ENCODE assay signal across 10 mouse cellular contexts in genomic region chr8:85408053-85408505, GRCm38 (mm10). TPM values are rescaled to one million over a fixed set of nuclear protein-coding genes. Genes with fewer than 3 reads are reported as not detected.
DNase-seq lines count a peak whose midpoint lies in the region; ATAC-seq and TF ChIP-seq lines count a peak whose summit lies in the region.
"Had no signal": no experiment of that assay in that cellular context is flagged by ENCODE, and none has a peak within 500 bp of the region (broad histone marks: within the 10 kb centered on the region; RNA-seq: fewer than 3 reads in every experiment).

No protein-coding gene starts in this region.

- intact Hi-C loops in left cerebral cortex, postnatal 4 days (cut with DNase I): no loop called here

- no peaks in the 10 kb centered on the region for H3K9me3 ChIP-seq in hindbrain, postnatal 0 days (ENCODE audit: low read length)
- H3K9me3 ChIP-seq: liver, embryonic 15.5 days had no signal

- no peak overlapping the region for H3K4me2 ChIP-seq in hindbrain, postnatal 0 days (ENCODE audit: low read depth, low read length)
- H3K4me2 ChIP-seq: liver, embryonic 15.5 days had no signal

- no peak overlapping the region for H3K9ac ChIP-seq in hindbrain, postnatal 0 days (replicated peaks; ENCODE audit: low read length)
- H3K9ac ChIP-seq: liver, embryonic 15.5 days had no signal

- TF ChIP-seq CTCF in hindbrain, postnatal 0 days (IDR thresholded peaks at IDR 0.05; ENCODE audit: low read depth): peak; percentile 62
- no peak for TF ChIP-seq CTCF in lung, adult 2 months (IDR thresholded peaks at IDR 0.05; ENCODE audit: insufficient read depth, low read length)

- H3K4me1 ChIP-seq in hindbrain, postnatal 0 days (ENCODE audit: insufficient read depth, low read length): no peaks in the 10 kb centered on the region
- H3K4me1 ChIP-seq in lung, adult 2 months (ENCODE audit: control insufficient read depth, insufficient read depth, low read length): peaks cover 5% of the 10 kb centered on the region

- DNase-seq in left cerebral cortex, adult 11 months (ENCODE audit: low spot score): peak; percentile 18
- no peak for DNase-seq in left cerebral cortex, postnatal 4 days
- DNase-seq in ES-CJ7 (ENCODE audit: low read depth, low spot score): peak; percentile 68
- peak; percentile 58 for DNase-seq in c-Kit-positive CD71-negative TER-119-negative erythroid progenitor cells, embryonic 14.5 days (ENCODE audit: low read depth)
- DNase-seq in hindbrain, postnatal 0 days (ENCODE audit: low spot score): peak; percentile 67
- peak; percentile 16 for DNase-seq in lung, adult 2 months
- DNase-seq in thymus, postnatal 0 days (ENCODE audit: low spot score): peak; percentile 41
- DNase-seq in cerebellum, adult 9-11 months: no peak

- no peaks in the 10 kb centered on the region for H3K27me3 ChIP-seq in hindbrain, postnatal 0 days (ENCODE audit: insufficient read depth, low read length)
- H3K27me3 ChIP-seq: liver, embryonic 15.5 days had no signal

- H3K4me3 ChIP-seq in hindbrain, postnatal 0 days (ENCODE audit: low read length): no peak overlapping the region
- H3K4me3 ChIP-seq in lung, adult 2 months (replicated peaks; ENCODE audit: extremely low read depth, low read depth, low read length): no peak overlapping the region
- H3K4me3 ChIP-seq: erythroblast, embryonic 14.5 days; liver, embryonic 15.5 days had no signal

- 54% methylated on average over 7 of the region's 7 CpGs for WGBS in hindbrain, postnatal 0 days
- whole genome bisulfite sequencing in lung, adult 2 months: 55% methylated on average over 7 of the region's 7 CpGs

- TF ChIP-seq POLR2A in lung, adult 2 months (IDR thresholded peaks at IDR 0.05; ENCODE audit: borderline replicate concordance, extremely low read depth, low read depth, low read length): no peak

- no peak for ATAC-seq in hindbrain, postnatal 0 days

- no peaks in the 10 kb centered on the region for H3K36me3 ChIP-seq in hindbrain, postnatal 0 days (ENCODE audit: insufficient read depth, low read length)

- no peak overlapping the region for H3K27ac ChIP-seq in hindbrain, postnatal 0 days
- H3K27ac ChIP-seq: liver, embryonic 15.5 days had no signal

RNA-seq across cellular contexts. Expression of gene Mylk3, which starts 21.9 kb away (rescaled TPM):
- under 1 TPM; 0.12 to 0.20 TPM for total RNA-seq in left cerebral cortex, postnatal 4 days (2021)
- total RNA-seq in hindbrain, postnatal 0 days (2014; rRNA removed): 0.16 TPM in 1 of 2 replicates, not detected in the other
- 0.19 and 0.26 TPM in 2 replicates for polyA plus RNA-seq in hindbrain, postnatal 0 days (2015; fragmentation: Nextera tagmentation; extraction: Ambion mirVana)
- polyA plus RNA-seq in lung, adult 2 months (2012; rRNA removed): 2.2 and 7.2 TPM in 2 replicates
- 0.20 and 0.44 TPM in 2 replicates for polyA plus RNA-seq in thymus, postnatal 0 days (2015; fragmentation: Nextera tagmentation; extraction: Ambion mirVana)

RNA-seq across cellular contexts. Expression of gene 4921524J17Rik, which starts 24.6 kb away (rescaled TPM):
- 10 to 100 TPM; 20.0 to 23.3 TPM for total RNA-seq in left cerebral cortex, postnatal 4 days (2021)
- 11.6 and 13.6 TPM in 2 replicates for total RNA-seq in hindbrain, postnatal 0 days (2014; rRNA removed)
- 43.0 and 47.4 TPM in 2 replicates for polyA plus RNA-seq in hindbrain, postnatal 0 days (2015; fragmentation: Nextera tagmentation; extraction: Ambion mirVana)
- 4.1 and 5.5 TPM in 2 replicates for polyA plus RNA-seq in lung, adult 2 months (2012; rRNA removed)
- polyA plus RNA-seq in thymus, postnatal 0 days (2015; fragmentation: Nextera tagmentation; extraction: Ambion mirVana): 57.4 and 58.7 TPM in 2 replicates

Comparison
In these comparisons a context has a peak if more than half of its experiments do, and no peak if none do; other contexts are left out.
1. DNase-seq: peak in left cerebral cortex, adult 11 months (single experiment), ES-CJ7 (single experiment), c-Kit-positive CD71-negative TER-119-negative erythroid progenitor cells, embryonic 14.5 days (single experiment), hindbrain, postnatal 0 days (single experiment), lung, adult 2 months (single experiment) and thymus, postnatal 0 days (single experiment); none in left cerebral cortex, postnatal 4 days (single experiment) and cerebellum, adult 9-11 months (single experiment).